Mouse (Mus musculus) heart, adult 11 months (tissue): ENCODE data around the gene Uxs1.

Experiments used
- DNase-seq: peaks from one replicate; pipeline ENCODE4 v3.0.0; 2022

Uxs1 gene

DNA sequence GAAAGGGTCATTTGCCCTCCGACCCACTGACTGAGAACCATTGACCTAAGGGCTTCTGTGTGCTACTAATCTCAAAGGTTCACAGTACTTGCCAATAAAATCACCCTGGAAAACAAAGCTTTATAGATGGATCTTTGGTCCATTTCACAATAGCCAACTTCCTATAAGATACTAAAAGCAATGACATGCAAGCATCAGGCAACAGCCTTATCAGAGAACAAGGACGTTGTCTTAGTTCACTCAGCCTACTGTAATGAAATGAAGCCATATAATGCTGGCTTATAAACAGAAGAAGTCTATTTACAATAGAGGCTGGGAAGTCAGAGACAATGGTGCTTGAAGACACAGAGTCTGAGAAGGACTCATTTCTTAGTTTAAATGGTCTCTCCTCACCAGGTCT, 37.8 kb downstream of the Uxs1 start:
- no peak for DNase-seq

DNA sequence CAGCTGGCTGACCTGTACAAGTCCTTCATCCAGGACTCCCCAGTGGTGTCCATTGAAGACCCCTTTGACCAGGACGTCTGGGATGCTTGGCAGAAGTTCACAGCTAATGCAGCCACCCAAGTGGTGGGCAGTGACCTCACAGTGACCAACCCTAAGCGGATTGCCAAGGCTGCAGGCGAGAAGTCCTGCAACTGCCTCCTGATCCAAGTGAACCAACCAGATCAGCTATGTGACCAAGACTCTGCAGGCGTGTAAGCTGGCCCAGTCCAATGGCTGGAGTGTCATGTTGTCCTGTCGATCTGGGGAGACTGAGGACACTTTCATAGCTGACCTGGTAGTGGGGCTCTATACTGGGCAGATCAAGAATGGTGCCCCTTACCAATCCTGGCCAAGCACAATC, 40.9 kb downstream of the Uxs1 start:
- DNase-seq: peak; percentile 88

DNA sequence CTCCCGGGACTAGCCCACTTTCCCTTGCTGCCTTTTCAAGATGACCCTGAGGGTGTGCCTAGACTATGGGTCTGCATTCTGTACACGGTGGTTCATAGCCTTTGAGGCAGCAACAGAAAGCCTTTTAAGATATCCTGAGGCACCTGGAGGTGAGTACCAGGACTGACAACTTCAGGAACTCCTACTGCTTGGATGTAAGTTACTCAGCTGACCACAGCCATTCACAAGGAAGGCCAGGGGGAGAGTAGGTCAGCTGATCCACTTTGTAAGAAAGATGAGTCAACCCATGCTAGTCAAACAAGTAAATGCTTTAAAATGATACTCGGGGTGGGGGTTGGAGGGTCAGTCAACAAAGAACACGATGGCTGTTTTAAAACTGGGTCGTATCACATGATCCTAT, 42.3 kb downstream of the Uxs1 start:
- no peak for DNase-seq

DNA sequence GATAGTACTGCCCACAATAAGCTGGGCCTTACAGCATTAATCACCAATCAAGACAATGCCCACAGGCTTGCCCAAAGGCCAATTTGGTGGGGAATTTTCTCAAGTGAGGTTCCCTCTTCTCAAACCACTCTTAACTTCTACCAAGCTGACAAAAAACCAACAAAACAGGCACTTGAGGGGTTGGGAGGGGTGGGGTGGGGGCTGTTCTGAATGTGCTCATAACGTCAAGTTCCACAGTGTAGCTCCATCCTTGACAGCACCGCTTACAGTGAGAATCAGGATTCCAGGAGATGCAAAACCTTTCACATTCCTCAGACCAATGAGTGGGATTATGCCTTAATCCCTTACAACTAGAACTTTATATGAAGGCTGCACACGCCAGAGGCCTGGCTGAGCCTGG, 44.4 kb downstream of the Uxs1 start:
- DNase-seq: no peak

DNA sequence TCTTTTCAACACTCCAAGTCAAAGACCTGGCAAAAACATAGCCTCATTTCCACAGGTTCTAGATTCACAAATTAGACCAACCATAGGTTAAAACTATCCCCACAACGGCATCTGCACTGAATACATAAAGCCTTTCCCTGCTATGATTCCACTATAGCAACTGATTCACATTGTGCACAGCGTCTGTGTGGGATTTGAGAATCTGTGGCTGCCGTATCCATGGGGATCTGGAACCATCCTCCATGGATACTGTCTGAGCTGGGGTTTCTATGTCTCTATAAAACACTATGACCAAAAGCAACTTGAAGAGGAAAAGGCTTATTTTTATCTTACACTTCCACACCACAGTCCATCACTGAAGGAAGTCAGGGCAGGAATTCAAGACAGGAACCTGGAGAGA, 44.9 kb downstream of the Uxs1 start:
- DNase-seq: no peak

DNA sequence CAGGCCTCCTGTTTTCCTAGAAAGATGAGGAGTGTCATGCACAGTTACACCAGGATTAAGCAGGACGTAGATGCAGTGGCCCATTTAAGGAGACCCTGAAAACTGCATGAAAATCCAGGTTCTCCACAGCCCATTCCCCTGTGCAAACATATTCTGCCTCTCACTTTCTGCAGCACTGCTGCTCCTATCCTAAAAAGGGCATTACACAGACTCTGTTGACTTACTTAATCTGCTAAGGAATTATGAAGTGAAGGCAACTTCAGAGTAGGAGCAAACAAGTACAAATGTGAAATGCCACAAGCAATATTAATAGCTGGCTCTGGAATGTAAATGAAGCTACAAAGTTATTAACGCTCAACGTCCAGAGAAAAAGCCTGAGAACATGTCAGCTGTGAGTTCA, 45.9 kb downstream of the Uxs1 start:
- no peak for DNase-seq

DNA sequence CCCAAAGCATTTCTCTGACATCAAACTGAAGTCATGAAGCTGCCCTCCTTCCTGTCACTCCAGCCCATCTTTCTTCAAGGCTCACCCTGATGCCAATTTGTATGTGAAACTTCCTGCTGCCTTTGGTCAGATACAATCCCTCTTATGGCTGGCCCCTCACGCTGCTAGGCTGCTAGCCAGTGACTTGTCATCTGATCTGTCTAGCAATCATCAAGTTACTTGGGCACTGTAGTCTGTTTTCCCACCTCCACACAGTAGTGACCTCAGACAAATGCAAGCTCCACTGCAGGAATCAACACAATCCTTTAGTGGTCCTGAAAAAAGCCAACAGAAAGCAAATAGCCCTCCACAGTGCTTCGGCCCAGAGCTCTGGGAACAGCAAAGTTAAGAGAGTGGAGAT, 46.4 kb downstream of the Uxs1 start:
- peak; percentile 70 for DNase-seq

DNA sequence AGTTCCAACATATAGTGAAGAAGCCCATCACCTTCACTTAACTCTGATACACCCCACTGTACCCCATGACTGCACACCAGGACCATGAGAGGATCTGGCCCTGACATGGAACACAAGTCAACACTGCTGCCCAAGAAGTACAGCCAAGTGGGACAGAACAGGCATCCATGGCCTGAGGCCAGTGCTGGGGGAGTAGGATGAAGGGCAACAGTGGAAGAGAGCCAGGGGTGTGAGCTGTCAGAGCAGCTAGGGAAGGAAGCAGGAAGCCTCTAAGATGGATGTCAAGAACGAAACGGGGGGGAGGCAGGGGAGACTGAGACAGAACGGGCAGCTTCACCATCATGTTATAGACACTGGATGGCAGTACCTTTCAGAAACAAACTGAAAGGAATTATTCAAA, 51.5 kb downstream of the Uxs1 start:
- DNase-seq: peak; percentile 92

DNA sequence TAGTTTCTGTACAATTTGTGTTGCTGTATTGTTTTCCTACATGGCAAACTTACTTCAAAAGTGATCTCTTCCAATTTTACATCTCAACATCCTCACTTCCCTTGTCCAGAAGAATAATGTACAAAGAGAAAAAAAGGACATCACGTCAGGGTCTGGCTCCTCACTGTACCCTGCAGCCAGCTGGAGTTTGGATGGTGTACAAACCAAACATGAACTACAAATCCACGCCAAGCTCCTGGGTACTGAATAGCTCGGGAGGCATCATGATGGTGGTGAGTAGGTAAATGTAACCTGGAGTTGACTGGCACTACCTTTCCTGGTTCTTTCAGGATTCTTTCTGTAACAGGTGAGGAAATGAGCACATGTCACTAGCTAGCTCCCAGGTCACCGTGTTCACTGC, 53.5 kb downstream of the Uxs1 start:
- peak; percentile 55 for DNase-seq

DNA sequence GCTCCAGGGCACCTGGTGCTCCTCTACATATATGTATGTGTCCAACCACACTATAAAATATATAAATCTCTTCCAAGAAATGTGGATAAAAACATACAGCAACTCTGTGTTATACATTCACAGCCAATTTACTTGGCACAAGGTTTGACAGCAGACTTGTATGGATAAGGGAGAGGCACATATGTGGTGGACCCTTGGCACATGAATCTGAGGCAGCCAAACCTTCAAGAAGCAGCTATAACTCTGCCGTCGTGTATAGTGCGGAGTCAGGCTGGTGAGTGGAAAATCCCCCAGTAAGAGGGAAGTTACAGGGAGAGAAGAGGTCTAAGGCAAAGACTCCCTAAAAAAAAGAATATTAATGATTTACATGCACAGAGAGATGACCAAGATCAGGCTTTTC, 54.9 kb downstream of the Uxs1 start:
- DNase-seq: no peak

DNA sequence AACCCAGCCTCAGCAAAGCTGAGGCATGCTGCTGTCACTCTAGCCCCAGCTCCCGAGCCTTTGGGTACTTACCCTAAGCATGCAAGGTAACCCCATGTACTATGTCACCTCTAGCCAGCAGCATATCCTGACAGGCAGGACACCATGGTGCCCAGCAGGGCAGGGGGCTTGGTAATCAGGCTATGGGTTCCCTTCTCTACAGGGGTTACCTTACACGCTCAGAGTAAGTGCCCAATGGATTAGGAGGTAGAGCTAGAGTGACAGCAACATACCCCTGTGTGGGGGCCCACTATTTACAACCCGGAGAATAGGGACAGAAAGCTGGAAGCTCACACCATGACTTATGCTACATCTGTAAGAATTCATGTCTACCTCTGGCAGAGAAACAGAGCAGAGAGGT, 57.6 kb downstream of the Uxs1 start:
- DNase-seq: peak; percentile 84

DNA sequence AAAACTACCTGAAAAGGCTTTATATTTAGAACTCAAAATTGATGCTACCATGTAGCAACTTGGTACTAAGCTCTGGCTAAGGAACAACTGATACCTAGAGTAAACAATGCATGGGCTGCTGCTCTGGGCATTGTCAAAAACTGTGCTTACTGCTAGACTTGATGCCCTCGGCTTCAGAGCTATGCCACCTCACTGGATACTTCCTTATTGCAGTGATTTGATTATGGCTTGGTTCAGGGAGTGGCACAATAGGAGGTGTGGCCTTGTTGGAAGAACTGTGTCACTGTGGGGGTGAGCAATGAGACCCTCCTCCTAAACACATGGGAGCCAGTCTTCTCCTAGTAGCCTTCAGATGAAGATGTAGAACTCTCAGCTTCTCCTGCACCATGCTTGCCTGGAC, 58.3 kb downstream of the Uxs1 start:
- peak; percentile 73 for DNase-seq

DNA sequence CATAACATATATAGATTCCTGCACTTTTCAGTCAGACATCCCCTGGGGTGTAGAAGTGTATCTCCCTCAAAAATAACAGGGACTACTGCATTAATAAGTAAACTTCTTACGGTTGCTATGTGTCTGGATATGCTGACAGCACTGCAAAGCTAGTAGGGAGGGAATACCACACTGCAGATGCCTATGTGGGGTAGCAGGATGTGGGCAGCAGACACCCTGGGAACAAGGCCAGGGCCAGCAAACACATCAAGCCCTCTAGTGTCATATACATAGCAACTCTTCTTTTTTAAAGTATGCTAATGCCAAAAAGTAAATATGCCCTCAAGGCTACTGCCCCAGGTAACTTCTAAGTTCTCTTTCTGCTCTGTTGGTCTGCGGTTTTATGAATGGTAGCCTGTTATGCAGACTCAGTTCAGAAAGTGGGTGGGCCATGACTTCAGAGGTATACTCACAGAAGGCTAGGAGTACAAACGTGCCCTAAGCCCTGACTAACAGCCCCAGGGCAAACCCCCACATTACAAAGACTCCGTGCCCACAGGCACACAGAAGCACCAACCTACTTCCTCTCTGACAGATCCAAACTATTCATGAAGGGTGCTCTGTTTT, 59.1 kb downstream of the Uxs1 start:
- DNase-seq: peak; percentile 61

DNA sequence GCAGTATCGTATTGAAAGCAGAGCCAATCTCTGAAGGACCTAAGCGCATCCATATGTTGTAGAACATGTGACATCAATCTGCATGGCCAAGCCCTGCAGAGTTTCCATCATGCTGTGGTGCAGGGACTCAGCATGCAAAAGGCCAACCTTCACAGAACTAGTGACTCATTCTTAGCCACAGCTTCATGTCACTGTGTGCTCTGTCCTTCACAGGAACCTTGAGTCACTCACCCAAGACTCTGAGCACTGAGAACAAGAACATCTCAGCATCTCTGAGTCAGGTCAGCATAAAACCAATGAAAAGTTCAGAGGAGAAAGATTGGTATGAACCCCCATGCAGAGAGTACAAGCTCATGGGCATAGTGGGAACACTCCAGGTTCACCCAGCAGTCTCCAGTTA, 61.3 kb downstream of the Uxs1 start:
- no peak for DNase-seq

DNA sequence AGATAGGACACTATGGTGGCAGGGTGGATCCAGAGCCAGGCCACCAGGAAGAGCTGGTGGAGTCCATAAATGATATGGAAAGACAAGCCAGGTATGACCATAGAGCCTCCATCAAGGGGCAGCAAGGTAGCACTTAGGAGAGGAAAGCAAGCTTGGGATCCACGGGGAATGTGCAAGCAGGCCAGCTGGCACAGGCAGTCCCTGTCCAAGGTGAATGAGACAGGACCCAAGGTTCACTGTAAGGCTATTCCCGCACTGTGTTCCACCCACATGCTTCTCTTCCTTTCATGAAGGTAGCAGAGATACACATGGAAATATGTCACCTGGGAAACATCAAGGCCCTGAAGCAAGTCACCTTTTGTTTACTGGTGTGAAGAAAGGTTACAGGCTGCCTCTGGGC, 63.1 kb downstream of the Uxs1 start:
- DNase-seq: peak; percentile 73

DNA sequence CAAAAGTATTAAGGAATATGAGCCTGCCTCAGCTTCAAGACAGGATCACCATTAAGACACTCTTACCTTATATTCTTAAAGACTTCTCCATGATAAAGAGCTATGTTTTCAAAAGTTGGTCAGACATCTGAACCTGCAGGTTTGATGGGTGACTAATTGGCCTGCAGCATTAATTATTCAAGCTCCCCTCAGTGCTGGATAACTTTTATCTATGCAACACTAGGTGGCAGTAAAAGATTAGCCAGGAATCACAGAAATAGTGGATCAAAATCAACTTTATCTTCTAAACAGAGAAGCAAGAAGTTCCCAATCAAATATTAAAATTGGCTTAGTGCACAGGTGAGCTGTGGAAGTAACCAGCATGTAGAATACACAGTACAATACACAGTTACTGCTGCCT, 67.5 kb downstream of the Uxs1 start:
- DNase-seq: no peak

DNA sequence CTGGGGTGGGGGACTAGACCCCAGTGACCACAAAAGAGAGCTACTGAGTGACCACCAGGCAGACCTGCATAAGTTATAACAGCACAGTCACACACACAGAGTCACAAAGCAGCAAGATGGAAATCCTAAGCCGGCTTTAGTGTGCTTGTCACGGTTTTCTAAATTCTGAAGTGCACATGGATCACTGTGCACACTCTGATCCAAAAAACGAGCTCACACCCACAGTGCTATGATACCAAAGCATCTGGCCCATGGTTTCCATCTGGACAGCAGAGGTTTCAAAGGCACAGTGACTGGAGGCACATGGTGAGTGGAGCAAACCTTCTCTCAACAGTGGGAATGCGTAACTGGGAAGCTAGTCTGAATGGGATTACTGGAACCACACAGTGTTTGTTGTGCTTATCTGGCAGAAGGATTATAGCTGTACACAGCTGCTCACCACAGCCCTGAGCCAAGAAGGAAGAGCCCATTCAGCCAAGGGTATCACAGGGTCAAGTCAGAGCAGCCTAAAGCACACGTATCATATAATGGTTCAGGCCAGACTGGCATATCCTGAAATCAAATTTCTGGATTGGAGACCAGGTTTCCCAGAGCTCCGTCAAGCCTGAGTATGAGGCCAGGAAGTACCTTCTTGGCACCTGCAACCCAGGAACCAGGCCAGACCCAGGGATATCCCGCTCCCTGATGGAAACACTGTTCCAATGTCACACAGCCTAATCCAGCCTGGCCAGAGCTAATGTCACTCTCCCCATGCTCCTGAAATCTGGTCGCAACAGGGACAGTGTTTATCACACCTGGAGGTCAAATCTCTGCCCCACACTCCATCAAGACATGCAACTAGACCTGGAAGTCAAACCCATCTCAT, 72.9 kb downstream of the Uxs1 start:
- peak; percentile 94 for DNase-seq

DNA sequence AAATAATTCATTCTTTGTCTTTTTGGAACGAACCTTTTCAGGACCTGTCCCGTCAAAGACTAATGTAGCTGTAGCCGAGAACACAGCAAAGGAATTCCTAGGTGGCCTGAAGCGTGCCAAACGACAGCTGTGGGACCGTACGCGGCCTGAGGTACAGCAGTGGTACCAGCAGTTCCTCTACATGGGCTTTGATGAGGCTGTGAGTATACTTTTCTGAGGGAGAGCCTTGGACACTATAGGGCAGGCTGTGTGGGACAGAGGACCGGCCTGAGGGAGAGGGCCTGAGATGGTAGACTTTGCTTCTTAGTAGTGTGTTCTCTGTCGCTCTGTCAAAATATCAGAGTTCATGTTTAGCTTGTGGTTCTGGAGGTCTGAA, 89.1 kb downstream of the Uxs1 start:
- DNase-seq: peak; percentile 61

DNA sequence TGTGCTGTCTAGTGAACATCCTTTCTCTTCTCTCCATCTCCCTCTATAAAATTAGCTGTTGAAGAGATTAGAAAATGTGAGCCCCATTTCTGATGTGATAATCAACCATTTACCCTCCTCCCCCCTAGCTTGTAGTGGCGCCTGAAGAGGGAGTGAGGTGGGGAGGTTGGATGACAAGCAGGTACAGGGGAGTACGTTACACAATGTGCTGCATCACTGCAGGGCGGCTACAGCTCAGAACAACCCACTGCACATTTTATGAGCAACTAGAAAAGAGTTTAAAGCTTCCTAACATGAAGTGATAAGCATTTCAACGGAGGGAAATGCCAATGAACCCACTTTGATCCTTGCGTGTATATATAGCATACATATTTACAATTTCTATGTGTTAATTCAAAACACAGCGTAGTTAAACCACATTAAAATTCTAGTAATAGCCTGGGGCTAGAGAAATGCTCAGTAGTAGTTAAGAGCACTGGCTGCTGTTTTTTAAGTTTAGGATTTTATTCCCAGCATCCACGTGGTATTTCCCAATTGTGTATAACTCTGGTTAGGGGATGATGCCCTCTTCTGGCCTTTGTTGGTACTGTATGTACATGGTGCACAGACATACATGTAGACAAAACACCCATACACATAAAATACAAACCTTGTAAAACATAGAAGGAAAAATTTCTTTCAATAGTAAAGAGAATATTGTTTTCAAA, 89.6 kb downstream of the Uxs1 start:
- no peak for DNase-seq

DNA sequence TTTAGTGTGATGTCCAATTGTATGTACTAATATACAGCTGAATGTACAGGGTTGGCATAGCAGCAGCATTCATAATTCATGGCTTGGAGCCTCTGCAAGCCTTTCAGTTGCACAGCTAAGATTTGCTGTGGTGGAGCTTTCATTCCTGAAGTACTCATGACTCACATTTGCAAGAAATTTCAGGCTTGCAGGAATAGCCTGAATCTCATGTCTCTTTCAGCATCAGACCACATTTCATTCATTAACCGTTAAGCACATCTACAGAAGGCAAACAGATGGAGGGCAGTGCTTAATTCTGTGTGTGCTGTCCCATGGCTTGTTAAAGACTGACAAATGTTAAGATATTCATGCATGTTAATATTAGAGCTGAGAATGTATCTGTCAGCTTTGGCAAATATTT, 94.9 kb downstream of the Uxs1 start:
- no peak for DNase-seq

DNA sequence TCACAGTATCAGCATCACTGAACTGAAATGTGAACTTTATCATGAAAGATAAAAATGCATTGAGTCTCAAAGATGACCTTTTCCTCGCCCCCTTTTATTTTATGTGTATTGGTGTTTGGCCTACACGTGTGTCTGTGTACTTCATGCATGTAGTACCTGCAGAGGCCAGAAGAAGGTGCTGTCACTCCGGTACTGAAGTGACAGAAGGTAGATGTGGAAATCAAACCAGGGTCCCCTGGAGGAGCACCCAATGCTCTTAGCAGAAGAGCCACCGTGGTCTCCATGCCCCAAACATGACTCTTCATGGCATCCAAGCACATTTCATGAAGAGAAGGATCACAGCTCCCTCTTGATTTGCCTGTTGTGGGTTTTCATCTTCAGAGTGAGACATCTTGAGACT, 95.5 kb downstream of the Uxs1 start:
- peak; percentile 75 for DNase-seq

DNA sequence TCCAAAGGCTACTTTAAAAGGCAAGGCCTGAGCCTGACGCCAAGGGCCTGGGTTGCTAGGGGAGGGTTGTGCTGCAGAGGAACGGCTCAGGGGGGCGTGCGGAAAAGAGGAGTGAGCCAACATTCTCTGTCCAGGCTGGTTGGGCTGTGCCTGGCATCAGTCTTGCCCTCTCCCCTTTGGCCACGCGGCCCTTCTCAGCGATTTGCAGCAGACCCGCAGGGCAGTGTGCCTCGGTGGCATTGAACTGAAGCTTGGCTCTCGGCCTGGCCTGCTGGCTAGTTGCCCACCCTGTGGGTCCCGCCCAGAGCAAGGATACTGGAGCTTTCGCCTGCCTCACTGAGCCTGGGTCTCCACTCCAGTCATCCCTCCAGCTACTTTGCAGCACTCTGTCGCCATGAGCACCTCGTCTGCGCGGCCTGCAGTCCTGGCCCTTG, 97.1 kb downstream of the Uxs1 start, which contains the start of gene 1500015O10Rik:
TSS of gene 1500015O10Rik (plus strand) at position 112 of the 434 bp plus-strand sequence.
- peak; percentile 91 for DNase-seq

DNA sequence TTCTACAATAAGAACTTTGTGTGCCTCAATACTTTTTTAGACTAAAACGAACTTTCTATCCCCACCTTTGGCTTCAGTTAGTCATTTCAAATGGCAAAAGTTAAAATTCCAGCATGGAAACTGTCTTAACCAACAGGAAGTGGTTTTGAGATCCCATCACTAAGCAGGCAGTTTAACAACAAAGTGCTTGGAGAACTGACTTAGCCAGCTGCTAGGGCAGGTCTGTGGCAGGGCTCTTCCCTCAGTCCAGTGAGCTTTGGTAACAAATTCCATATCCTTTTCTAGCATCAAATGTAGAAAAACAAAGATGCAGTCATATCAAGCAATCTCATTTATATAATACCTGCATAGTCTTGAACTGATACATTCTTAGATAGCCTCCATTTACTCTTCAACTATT, 105.1 kb downstream of the Uxs1 start:
- no peak for DNase-seq

DNA sequence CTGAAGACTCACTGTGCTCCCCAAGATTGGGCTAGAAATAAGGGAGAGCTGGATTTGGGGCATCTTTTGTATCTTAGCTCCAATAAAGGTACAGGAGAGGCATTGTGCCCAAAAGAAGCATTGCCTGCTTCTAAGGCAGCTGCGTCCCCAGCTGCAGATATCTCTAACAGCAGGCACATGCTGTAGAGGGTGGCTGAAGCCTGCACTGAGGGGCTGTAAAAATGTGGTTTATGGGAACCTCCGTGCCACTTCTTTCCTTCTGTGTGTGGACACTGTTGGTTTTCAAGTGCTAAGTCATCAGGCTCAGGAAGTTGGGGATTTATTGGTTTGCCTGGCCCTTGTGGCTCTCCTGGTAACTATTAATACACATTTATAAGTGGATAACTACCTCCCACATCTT, 108.8 kb downstream of the Uxs1 start:
- no peak for DNase-seq
